Mouse (Mus musculus) embryonic fibroblast, embryonic 13.5 days (primary cell): ENCODE measurements around the gene Clic5. TPM values are rescaled to one million over a fixed set of nuclear protein-coding genes. Genes with fewer than 3 reads are reported as not detected.
A peak's percentile ranks its signal among the peaks of the same experiment; 100 is the strongest.
"Not testable (repeated sequence)": the region's sequence is repeated elsewhere in the genome, so short reads cannot be mapped to it uniquely, and the experiment has no call there.

ENCODE experiments used
- H3K27ac ChIP-seq: 2 replicates; pipeline ENCODE4 v1.5.1; 2012; ENCODE audit warnings: low read length, control low read depth, inconsistent platforms; ENCODE audit not compliant: insufficient read depth
- H3K4me1 ChIP-seq: 2 replicates; pipeline ENCODE4 v1.6.1; 2011; ENCODE audit warnings: low read length; ENCODE audit not compliant: control insufficient read depth, insufficient read depth
- H3K4me3 ChIP-seq: 2 replicates; pipeline ENCODE4 v1.5.1; 2011; ENCODE audit warnings: mild to moderate bottlenecking, control low read depth, low read length; ENCODE audit not compliant: insufficient read depth
- CTCF ChIP-seq: IDR thresholded peaks from 2 replicates; pipeline ENCODE4 v1.5.1; 2011; ENCODE audit warnings: mild to moderate bottlenecking, control low read depth, low read length, moderate library complexity, borderline replicate concordance; ENCODE audit not compliant: insufficient read depth
- POLR2A ChIP-seq: IDR thresholded peaks from 2 replicates; pipeline ENCODE4 v1.6.1; 2011; ENCODE audit warnings: low read depth, mild to moderate bottlenecking, control low read depth, low read length, moderate library complexity
- polyA plus RNA-seq: library from polyadenylated mRNA; stranded (reverse); fragments of >200 nt; gene quantifications from 2 replicates; pipeline ENCODE4 v1.2.4, GENCODE M21; 2011; ENCODE audit warnings: low read depth; ENCODE audit not compliant: missing spikeins, insufficient read length

The Clic5 gene
- polyA plus RNA-seq, 1 experiment = 0.23 TPM

DNA sequence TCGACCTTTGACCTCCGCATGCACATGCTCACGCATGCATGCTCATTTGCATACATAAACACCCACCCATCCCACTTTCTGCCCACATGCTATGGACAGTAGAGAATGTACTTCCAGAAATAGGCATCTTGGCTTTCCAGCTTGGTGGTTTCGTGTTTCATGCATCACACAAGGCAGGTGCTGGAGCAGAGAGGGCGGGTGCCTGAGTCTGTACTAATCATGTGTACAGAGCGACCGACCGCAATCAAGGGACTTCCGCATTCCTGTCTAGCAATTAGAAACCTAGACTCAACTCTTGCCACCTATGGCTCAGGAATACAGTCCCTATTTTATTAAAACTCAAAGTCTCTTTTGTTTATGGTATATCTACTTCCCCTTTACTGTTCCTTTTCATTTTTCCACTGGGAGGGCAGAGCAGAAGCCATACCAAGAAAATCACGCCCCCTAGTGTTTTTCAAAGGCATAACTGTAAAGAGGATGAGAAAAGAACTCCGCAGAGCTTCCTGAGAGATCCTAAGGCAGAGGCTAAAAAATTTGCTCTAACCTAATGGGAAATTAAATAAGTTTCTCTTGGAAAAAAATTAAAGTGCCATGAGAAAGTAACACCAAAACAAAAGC, 22.5 kb upstream of the Clic5 start:
- Histone ChIP-seq H3K4me1 (no peaks in the 10 kb centered on the region), H3K27ac (no peak overlapping the region), H3K4me3 (no peak overlapping the region)
- no peak for TF ChIP-seq POLR2A
- TF ChIP-seq CTCF = no peak

DNA sequence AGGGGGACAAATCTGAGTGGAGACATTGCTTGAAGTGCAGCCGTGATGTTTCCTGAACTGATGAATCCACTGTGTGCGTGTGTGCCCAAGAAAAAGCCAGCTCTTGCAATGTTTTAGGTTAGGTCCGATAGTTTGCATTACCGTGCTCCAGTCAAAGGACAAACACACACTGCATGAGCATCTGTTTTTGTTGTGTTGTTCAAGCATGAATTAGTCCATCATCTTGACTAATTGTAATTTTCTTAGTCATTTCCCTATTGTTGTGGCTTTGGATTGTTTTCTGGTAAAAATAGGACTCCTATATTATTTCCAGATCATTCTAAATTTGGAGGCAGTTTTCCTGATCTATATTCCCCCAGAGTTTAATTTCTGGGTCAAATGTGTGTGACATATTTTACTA, 18.7 kb upstream of the Clic5 start:
- no peak overlapping the region for H3K4me3 ChIP-seq
- no peak for TF ChIP-seq POLR2A
- no peaks in the 10 kb centered on the region for H3K4me1 ChIP-seq
- H3K27ac ChIP-seq = no peak overlapping the region

DNA sequence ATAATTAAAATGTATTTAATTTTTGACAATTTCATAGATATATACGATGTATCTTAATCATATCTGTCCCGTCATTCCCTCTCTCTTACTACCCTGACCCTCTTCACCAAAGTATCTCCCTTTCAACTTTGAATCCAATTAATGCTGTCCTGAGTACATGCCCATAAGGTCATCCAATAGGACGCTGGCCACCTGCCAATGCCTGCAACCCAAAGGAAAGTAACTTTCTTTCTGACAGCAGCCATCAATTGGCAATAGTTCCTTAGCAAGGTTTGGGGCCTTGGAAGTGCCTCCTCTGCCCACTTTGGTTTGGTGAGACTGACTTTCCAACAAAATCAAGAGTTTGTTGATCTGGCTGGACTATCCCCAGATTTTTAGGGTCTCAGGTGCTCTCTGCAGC, 18.1 kb upstream of the Clic5 start:
- TF ChIP-seq CTCF = no peak
- TF ChIP-seq POLR2A = no peak
- no peaks in the 10 kb centered on the region for H3K4me1 ChIP-seq
- H3K4me3 ChIP-seq = no peak overlapping the region
- H3K27ac ChIP-seq = no peak overlapping the region

DNA sequence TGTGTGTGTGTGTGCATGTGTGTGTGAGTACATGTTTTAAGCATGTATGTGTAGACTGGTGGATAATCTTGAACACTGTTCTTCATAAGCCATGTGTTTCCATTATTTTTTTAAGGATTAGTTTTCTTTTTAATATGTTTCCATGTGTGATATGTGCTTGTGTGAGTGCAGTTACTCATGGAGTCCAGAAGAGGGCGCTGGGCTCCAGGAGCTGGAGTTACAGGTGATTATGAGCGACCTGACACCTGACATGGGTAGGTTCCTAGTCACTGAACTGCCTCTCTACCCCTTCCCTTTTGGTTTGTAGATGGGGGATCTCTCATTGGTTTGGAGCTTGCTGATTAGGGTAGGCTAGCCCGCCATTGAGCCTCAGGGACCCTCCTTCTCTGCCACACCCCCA, 16.5 kb upstream of the Clic5 start:
- Histone ChIP-seq H3K4me1 (no peaks in the 10 kb centered on the region), H3K27ac (no peak overlapping the region), H3K4me3 (no peak overlapping the region)
- TF ChIP-seq CTCF = no peak
- TF ChIP-seq POLR2A = no peak

DNA sequence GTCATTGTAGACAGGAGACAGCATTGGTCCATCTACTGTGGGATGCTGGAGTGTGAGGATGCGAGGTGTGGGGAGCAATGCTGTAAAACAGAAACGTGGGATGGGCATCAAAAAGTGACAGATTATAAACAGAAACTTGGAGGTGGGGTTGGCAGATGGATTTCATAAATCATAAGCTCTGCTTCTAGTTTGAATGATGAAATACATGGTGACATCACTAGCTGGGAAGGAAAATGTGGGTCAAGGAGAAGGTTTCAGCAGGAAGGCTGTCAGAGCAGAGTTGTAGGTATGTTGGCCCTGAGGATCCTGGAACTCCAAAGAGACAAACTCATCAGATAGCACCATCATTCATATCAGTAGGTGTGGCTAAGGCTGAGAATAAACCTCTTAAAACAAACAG, 15.0 kb upstream of the Clic5 start:
- Histone ChIP-seq H3K27ac (no peak overlapping the region), H3K4me1 (no peaks in the 10 kb centered on the region), H3K4me3 (no peak overlapping the region)
- TF ChIP-seq POLR2A (no peak), CTCF (no peak)

DNA sequence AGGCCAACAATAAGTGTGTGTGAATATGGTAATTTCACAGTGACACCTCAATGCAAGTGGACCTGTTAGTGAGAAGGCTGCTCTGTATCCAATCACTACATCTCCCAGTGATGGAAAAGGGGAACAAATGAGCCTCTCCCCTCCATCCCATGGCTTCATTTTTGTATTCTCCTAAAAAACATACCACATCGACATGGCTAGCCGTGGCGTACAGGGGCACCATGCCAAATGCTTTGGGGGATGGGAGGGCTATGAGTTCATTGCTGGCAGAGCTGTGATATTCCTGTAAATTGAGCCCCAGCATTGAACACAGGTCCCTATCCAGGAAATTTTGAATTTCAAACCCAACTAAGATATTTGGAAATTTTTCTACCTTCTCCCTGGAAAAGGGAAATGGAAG, 11.1 kb upstream of the Clic5 start:
- no peak for TF ChIP-seq CTCF
- TF ChIP-seq POLR2A = no peak
- Histone ChIP-seq H3K4me3 (no peak overlapping the region), H3K27ac (no peak overlapping the region), H3K4me1 (no peaks in the 10 kb centered on the region)

DNA sequence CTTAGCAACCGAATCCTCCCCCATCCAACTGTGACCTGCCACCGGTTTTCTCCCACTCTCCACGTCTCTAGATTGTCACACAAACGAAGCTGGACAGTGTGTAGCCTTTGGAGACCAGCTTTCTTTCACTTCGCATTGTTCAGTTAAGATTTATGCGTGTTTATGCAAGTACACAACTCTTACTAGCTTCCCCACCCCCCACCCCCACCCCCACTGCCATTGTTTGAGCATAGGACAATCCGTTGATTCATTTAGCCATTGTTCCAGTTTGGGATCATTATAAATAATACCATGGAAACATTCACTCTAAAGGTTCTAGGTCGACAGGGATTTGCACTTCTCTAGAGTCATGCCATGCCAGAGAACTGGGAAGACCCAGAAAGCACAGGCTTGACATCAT, 7.0 kb upstream of the Clic5 start:
- no peak overlapping the region for H3K27ac ChIP-seq
- no peak overlapping the region for H3K4me3 ChIP-seq
- H3K4me1 ChIP-seq = no peaks in the 10 kb centered on the region
- TF ChIP-seq POLR2A (no peak), CTCF (no peak)

DNA sequence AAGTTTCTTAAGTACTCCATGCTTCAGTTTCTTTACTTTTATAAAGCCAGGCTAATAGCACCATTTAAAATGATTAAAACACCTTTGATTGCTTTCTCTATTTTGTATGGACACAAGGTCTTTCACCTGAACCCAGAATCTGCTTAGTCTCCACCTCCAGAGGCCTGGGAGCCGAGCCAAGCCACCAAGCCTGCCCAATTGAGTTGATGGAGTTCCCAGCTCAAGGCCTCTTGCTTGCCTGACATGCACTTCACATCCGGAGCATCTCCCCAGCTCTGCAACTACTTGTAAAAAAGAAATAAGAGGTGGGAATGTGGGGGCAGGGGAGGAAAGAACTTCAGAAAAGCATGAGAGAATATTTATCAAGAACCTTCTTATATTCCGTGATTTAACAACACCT, 1.5 kb upstream of the Clic5 start:
- Histone ChIP-seq H3K4me3 (no peak overlapping the region), H3K4me1 (no peaks in the 10 kb centered on the region), H3K27ac (no peak overlapping the region)
- TF ChIP-seq POLR2A = no peak
- no peak for TF ChIP-seq CTCF

DNA sequence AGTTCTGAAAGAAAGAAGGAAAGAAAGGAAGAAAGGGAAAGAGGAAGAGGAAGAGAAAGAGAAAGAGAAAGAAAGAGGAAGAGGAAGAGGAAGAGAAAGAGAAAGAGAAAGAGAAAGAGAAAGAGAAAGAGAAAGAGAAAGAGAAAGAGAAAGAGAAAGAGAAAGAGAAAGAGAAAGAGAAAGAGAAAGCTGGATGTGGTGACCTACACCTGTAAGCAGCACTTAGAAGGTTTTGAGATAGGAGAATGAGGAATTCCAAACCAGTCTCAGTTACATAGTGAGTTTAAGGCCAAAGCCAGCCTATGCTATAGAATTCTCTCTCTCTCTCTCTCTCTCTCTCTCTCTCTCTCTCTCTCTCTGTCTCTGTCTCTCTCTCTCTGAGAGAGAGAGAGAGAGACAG, 847 bp upstream of the Clic5 start:
- not testable (repeated sequence) for H3K4me1 ChIP-seq, H3K4me3 ChIP-seq, H3K27ac ChIP-seq

DNA sequence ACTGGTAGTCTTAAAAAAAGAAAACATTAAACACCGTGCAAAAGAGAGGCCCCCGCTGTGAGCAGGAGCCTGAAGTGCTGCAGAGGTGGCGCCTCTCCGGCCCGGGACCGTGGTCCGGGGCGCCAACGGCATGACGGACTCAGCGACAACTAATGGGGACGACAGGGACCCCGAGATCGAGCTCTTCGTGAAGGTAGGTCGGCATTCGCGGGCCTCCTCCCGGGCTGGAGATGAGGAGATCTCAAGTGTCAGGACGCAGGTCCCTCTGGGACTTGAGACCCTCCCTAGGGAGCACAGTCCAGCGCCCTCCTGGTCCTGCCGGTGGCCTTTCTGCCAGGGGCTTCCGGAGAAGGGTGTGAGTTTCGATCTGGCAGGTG, 373 bp downstream of the Clic5 start:
- Histone ChIP-seq H3K4me1 (no peaks in the 10 kb centered on the region), H3K4me3 (peak overlapping the region; percentile 39), H3K27ac (no peak overlapping the region)
- TF ChIP-seq CTCF (no peak), POLR2A (no peak)

DNA sequence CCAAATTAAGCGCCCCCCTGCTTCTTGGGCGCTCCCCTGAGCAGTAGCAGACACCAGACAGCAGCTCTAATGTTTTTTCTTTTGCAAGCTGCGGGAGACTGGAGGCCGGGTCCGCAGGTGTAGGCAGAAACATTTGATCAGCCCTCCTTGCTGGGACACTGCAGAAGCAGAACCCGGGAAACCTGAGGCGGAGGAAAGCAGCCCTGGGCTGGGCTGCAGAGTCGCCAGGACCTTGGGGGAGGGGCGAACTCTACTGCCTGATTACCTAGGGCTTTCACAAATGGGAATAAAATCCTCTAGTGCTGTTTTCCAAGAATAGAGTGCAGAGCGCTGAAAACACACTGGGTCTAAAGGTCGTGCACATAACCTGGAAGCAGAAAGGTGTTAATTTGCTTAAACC, 1.3 kb downstream of the Clic5 start:
- H3K27ac ChIP-seq = no peak overlapping the region
- TF ChIP-seq CTCF = no peak
- TF ChIP-seq POLR2A = no peak
- no peaks in the 10 kb centered on the region for H3K4me1 ChIP-seq
- H3K4me3 ChIP-seq = no peak overlapping the region
